Mouse (Mus musculus) midbrain, embryonic 13.5 days (tissue): ENCODE data around the gene Trmt13. TPM values are rescaled to one million over a fixed set of nuclear protein-coding genes. Genes with fewer than 3 reads are reported as not detected.

Experiments
- ATAC-seq: fragments of 200-750 bp; cut with Nextera tagmentation; 2 replicates; pipeline ENCODE4 v1.8.0; 2017; ENCODE audit warnings: mild to moderate bottlenecking, moderate TSS enrichment, moderate library complexity
- H3K27ac ChIP-seq: fragments of 300-500 bp; sonication (generic); 2 replicates; pipeline ENCODE4 v1.5.1; 2015; ENCODE audit warnings: inconsistent platforms, mild to moderate bottlenecking, moderate library complexity
- H3K27me3 ChIP-seq: fragments of 300-500 bp; sonication (generic); 2 replicates; pipeline ENCODE4 v1.6.1; 2015; ENCODE audit warnings: mild to moderate bottlenecking, inconsistent platforms
- H3K36me3 ChIP-seq: fragments of 300-500 bp; sonication (generic); 2 replicates; pipeline ENCODE4 v1.6.1; 2015; ENCODE audit warnings: mild to moderate bottlenecking, inconsistent platforms
- H3K4me1 ChIP-seq: fragments of 300-500 bp; sonication (generic); replicated peaks from 2 replicates; pipeline ENCODE4 v1.6.1; 2015; ENCODE audit warnings: inconsistent platforms
- H3K4me2 ChIP-seq: fragments of 300-500 bp; sonication (generic); replicated peaks from 2 replicates; pipeline ENCODE4 v1.6.1; 2015; ENCODE audit warnings: moderate library complexity, mild to moderate bottlenecking, inconsistent platforms
- H3K4me3 ChIP-seq: fragments of 300-500 bp; sonication (generic); replicated peaks from 2 replicates; pipeline ENCODE4 v1.5.1; 2015; ENCODE audit warnings: mild to moderate bottlenecking, inconsistent platforms
- H3K9ac ChIP-seq: fragments of 300-500 bp; sonication (generic); replicated peaks from 2 replicates; pipeline ENCODE4 v1.6.1; 2015; ENCODE audit warnings: mild to moderate bottlenecking, inconsistent platforms
- H3K9me3 ChIP-seq: fragments of 300-500 bp; sonication (generic); 2 replicates; pipeline ENCODE4 v1.6.1; 2016; ENCODE audit warnings: mild to moderate bottlenecking, inconsistent platforms
- WGBS: fragments of 180-500 bp; shearing (Covaris S2); methylation state at CpG from one replicate; pipeline ENCODE4 v1.1.7; 2015; 5-methylcytosine and 5-hydroxymethylcytosine counted together
- polyA plus RNA-seq: library from polyadenylated mRNA; unstranded; fragments of >200 nt; fragmentation: Nextera tagmentation; extraction: Ambion mirVana; gene quantifications from 2 replicates; pipeline ENCODE4 v1.2.1, GENCODE M21; 2015

Gene Trmt13
- polyA plus RNA-seq, 1 experiment from 2014 or later, result 28.5 TPM

DNA sequence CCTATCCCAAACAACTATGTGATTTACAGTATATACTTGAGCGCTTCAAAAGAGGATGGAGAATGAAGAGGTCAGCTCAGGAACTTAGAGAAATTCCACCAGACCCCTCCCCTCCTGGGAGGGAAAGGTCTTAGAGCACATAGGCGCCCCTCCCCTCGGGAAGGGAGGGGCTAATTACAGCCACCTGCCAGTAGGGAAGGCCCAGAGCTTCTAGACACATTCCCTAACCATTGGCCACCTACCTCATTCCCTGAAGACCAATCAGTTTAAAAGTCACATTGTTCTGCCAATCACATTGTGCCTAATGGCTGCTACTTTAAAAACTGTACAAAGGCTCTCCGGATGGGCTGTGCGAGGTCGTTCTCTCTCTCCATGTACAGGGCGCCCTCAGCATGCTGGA lies 8.3 kb upstream of the Trmt13 start:
- no peaks in the 10 kb centered on the region for H3K27me3 ChIP-seq
- no peak overlapping the region for H3K4me3 ChIP-seq
- no peak overlapping the region for H3K27ac ChIP-seq
- ATAC-seq, result no peak
- no peak overlapping the region for H3K9ac ChIP-seq
- no peaks in the 10 kb centered on the region for H3K9me3 ChIP-seq
- peaks cover 36% of the 10 kb centered on the region for H3K36me3 ChIP-seq
- no peak overlapping the region for H3K4me2 ChIP-seq
- 94% methylated on average over 7 of the region's 7 CpGs for WGBS
- H3K4me1 ChIP-seq, result no peaks in the 10 kb centered on the region

DNA sequence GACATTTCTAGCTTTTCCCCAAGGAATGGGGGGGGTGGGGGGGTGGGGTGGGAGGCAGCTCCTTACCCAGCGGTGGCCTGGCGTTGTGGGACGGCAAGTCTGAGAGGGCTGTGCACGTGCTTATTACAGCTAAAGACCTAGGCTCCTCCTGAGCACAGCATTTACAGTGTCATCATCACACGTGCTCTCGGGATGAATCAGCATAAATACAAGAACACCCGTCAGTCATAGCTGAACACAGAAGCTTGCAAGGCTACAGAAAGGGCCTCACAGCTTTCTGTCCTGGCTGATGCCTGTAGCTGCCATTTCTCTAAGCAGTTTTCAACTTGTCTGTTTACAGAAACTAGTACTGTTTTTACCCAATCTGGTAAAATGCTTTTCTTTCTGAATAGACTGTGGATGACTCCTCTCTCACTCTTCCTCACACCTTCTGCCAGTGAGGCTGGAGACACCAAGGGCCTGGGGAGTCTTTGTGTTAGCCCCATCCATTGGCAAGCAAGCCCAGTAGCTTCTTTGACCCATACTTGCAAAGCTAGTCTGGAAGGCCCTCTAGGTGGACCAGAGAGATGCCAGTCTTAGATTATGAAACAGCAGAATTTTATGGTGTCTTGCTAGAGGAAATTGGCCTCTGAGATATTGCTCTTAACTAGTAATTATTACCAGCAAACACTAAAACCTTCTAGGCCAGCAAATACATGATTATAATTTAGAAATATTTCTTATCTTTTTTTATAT lies 6.4 kb upstream of the Trmt13 start:
- Histone ChIP-seq H3K27me3 (no peaks in the 10 kb centered on the region), H3K27ac (no peak overlapping the region), H3K4me3 (no peak overlapping the region), H3K4me1 (no peaks in the 10 kb centered on the region), H3K4me2 (no peak overlapping the region), H3K9ac (no peak overlapping the region), H3K9me3 (no peaks in the 10 kb centered on the region), H3K36me3 (peaks cover 40% of the 10 kb centered on the region)
- ATAC-seq, result no peak
- 96% methylated on average over 7 of the region's 7 CpGs for WGBS

GRCm38 (mm10) chr3:116618855-116619254 lies 4.5 kb upstream of the Trmt13 start:
- no peaks in the 10 kb centered on the region for H3K4me1 ChIP-seq
- H3K9ac ChIP-seq, result no peak overlapping the region
- no peak for ATAC-seq
- no peak overlapping the region for H3K4me2 ChIP-seq
- H3K36me3 ChIP-seq, result peaks cover 58% of the 10 kb centered on the region
- H3K27me3 ChIP-seq, result no peaks in the 10 kb centered on the region
- WGBS, result 90% methylated on average over 6 of the region's 6 CpGs
- no peak overlapping the region for H3K4me3 ChIP-seq
- H3K27ac ChIP-seq, result no peak overlapping the region
- no peaks in the 10 kb centered on the region for H3K9me3 ChIP-seq

DNA sequence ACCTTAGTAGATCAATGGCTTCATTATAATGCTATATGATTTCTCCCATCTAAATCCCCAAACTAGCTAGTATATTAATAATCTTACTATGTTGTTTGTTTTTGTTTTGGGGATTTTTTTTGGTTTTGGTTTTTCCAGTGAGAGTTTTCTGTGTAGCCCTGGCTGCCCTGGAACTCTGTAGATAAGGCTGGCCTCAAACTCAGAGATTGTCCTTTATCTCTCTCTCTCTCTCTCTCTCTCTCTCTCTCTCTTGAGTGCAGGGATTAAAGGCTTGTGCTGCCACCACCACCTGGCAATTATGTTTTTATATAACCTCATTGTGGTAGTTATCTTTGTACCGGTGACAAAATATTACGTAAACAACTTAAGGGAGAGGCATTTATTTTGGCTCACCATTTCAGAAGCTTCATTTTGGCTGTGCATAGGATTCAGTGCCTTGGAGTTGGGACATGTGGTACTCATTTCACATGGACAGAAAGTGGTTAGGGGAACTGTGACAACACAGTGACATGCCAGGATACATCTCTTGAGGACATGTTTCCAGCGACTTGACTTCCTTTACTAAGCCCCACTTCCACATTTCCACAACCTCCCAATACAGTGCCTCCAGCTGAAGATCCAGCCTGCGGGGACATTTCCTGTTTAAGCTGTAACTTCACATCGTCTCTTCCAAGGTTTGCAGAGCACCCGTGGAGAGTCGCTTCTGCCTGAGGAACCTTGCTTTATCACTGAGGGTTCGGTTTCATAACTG lies 1.1 kb upstream of the Trmt13 start:
- H3K9ac ChIP-seq, result no peak overlapping the region
- no peak overlapping the region for H3K4me3 ChIP-seq
- no peaks in the 10 kb centered on the region for H3K9me3 ChIP-seq
- peaks cover 49% of the 10 kb centered on the region for H3K36me3 ChIP-seq
- H3K4me1 ChIP-seq, result no peaks in the 10 kb centered on the region
- H3K27ac ChIP-seq, result no peak overlapping the region
- ATAC-seq, result no peak
- no peak overlapping the region for H3K4me2 ChIP-seq
- no peaks in the 10 kb centered on the region for H3K27me3 ChIP-seq
- WGBS, result 92% methylated on average over 8 of the region's 8 CpGs

DNA sequence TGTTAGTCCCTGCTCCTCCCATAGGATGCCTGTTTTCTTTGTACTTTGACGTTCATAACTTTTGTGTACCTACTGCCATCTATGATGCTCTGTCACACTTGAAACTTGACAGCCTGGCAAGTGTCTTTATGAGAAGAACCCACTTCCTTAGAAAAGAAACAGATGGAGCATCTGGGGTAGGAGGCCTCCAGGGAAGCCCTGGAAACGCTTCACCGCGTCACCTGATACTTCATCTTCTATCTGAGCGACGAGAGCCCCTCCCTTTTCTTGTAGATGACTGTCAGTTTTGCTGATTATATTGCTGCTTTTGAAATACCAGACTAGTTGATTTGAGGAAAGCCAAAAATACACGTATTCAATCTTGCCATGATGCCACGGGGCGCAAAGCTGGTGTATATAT lies 9.8 kb downstream of the Trmt13 start:
- peaks cover 24% of the 10 kb centered on the region for H3K36me3 ChIP-seq
- no peak overlapping the region for H3K4me3 ChIP-seq
- no peak overlapping the region for H3K27ac ChIP-seq
- H3K27me3 ChIP-seq, result no peaks in the 10 kb centered on the region
- H3K4me1 ChIP-seq, result no peaks in the 10 kb centered on the region
- no peak overlapping the region for H3K4me2 ChIP-seq
- H3K9ac ChIP-seq, result no peak overlapping the region
- no peak for ATAC-seq
- WGBS, result 88% methylated on average over 9 of the region's 9 CpGs
- no peaks in the 10 kb centered on the region for H3K9me3 ChIP-seq

DNA sequence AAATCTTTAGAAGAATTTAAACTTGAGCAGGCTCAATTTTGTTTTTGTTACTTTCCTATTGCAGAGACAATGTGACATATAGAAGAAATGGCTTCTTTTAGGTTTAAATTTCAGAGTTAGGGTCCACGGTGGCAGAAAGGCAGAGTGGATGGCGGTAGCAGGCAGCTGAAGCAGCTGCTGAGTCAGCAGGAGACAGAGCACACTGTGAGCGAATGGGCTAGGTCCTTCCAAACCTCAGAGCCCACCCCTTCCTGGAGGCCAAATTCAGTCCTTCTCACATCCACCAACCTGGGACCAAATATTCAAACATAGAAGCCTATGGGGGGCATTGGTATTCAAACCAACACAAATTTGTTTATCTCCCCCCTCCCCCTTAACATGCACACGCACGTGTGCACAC lies 12.6 kb downstream of the Trmt13 start:
- H3K9ac ChIP-seq, result no peak overlapping the region
- H3K27me3 ChIP-seq, result no peaks in the 10 kb centered on the region
- ATAC-seq, result no peak
- no peaks in the 10 kb centered on the region for H3K4me1 ChIP-seq
- no peaks in the 10 kb centered on the region for H3K9me3 ChIP-seq
- WGBS, result 89% methylated on average over 5 of the region's 5 CpGs
- no peak overlapping the region for H3K4me3 ChIP-seq
- no peak overlapping the region for H3K4me2 ChIP-seq
- H3K36me3 ChIP-seq, result no peaks in the 10 kb centered on the region
- no peak overlapping the region for H3K27ac ChIP-seq

GRCm38 (mm10) chr3:116601005-116601404 lies 13.4 kb downstream of the Trmt13 start:
- no peak overlapping the region for H3K9ac ChIP-seq
- H3K4me3 ChIP-seq, result no peak overlapping the region
- no peak for ATAC-seq
- WGBS, result 95% methylated on average over 5 of the region's 5 CpGs
- no peak overlapping the region for H3K4me2 ChIP-seq
- no peaks in the 10 kb centered on the region for H3K9me3 ChIP-seq
- H3K36me3 ChIP-seq, result no peaks in the 10 kb centered on the region
- H3K27me3 ChIP-seq, result no peaks in the 10 kb centered on the region
- H3K27ac ChIP-seq, result no peak overlapping the region
- H3K4me1 ChIP-seq, result peaks cover 1% of the 10 kb centered on the region

GRCm38 (mm10) chr3:116599705-116600104 lies 14.7 kb downstream of the Trmt13 start:
- H3K4me2 ChIP-seq, result no peak overlapping the region
- no peak for ATAC-seq
- WGBS, result 86% methylated on average over 2 of the region's 2 CpGs

GRCm38 (mm10) chr3:116595603-116595991 lies 18.8 kb downstream of the Trmt13 start:
- peaks cover 17% of the 10 kb centered on the region for H3K4me1 ChIP-seq
- WGBS, result 11% methylated on average over 10 of the region's 10 CpGs
- no peak for ATAC-seq
- no peak overlapping the region for H3K27ac ChIP-seq
- H3K4me2 ChIP-seq, result peak overlapping the region; percentile 73
- peak overlapping the region; percentile 78 for H3K4me3 ChIP-seq
- no peaks in the 10 kb centered on the region for H3K27me3 ChIP-seq
- H3K9ac ChIP-seq, result peak overlapping the region; percentile 73
- peaks cover 13% of the 10 kb centered on the region for H3K36me3 ChIP-seq
- no peaks in the 10 kb centered on the region for H3K9me3 ChIP-seq

More at GRCm38 (mm10) chr3:116599705-116600104, 14.7 kb downstream of the Trmt13 start:
- H3K9ac ChIP-seq, result no peak overlapping the region
- no peaks in the 10 kb centered on the region for H3K27me3 ChIP-seq
- no peak overlapping the region for H3K4me3 ChIP-seq
- no peak overlapping the region for H3K27ac ChIP-seq
- H3K4me1 ChIP-seq, result peaks cover 9% of the 10 kb centered on the region
- no peaks in the 10 kb centered on the region for H3K9me3 ChIP-seq
- no peaks in the 10 kb centered on the region for H3K36me3 ChIP-seq

GRCm38 (mm10) chr3:116594728-116595602 lies 19.4 kb downstream of the Trmt13 start, which contains the start of gene Sass6:
Sass6 (plus strand) TSS chr3:116594982.
- no peaks in the 10 kb centered on the region for H3K9me3 ChIP-seq
- peak within 1 kb of the TSS; percentile 78 for H3K4me3 ChIP-seq
- peaks cover 19% of the 10 kb centered on the region for H3K36me3 ChIP-seq
- peak within 1 kb of the TSS; percentile 85 for H3K27ac ChIP-seq
- peak; percentile 99 for ATAC-seq
- peak within 1 kb of the TSS; percentile 73 for H3K4me2 ChIP-seq
- H3K9ac ChIP-seq, result peak within 1 kb of the TSS; percentile 81
- H3K27me3 ChIP-seq, result no peaks in the 10 kb centered on the region
- H3K4me1 ChIP-seq, result peaks cover 17% of the 10 kb centered on the region
- WGBS, result under 1% methylated on average over 65 of the region's 65 CpGs

- Histone ChIP-seq H3K4me2 (peak overlapping the region; percentile 52), H3K27me3 (no peaks in the 10 kb centered on the region), H3K9me3 (no peaks in the 10 kb centered on the region), H3K4me1 (peaks cover 17% of the 10 kb centered on the region), H3K36me3 (peaks cover 27% of the 10 kb centered on the region), H3K27ac (peak overlapping the region; percentile 85), H3K9ac (peak overlapping the region; percentile 81), H3K4me3 (peak overlapping the region; percentile 78)
- peak; percentile 87 for ATAC-seq
- 3% methylated on average over 22 of the region's 22 CpGs for WGBS
Observed at GRCm38 (mm10) chr3:116594076-116594727, 20.2 kb downstream of the Trmt13 start.
